Mouse (Mus musculus): ENCODE results near the gene Rbfox1. TPM values are rescaled to one million over a fixed set of nuclear protein-coding genes. Genes with fewer than 3 reads are reported as not detected.
A peak's percentile ranks its signal among the peaks of the same experiment; 100 is the strongest.

Gene Rbfox1
- polyA plus RNA-seq, 1 experiment, result 0.21 TPM

GRCm38 (mm10) chr16:6031280-6031679 is 146.1 kb downstream of the Rbfox1 start:
- H3K27me3 ChIP-seq (replicated peaks), result peaks cover 12% of the 10 kb centered on the region
- no peaks in the 10 kb centered on the region for H3K9me3 ChIP-seq
- H3K36me3 ChIP-seq (replicated peaks; ENCODE audit: low read length), result no peaks in the 10 kb centered on the region
- H3K4me1 ChIP-seq, result peaks cover 13% of the 10 kb centered on the region
- TF ChIP-seq GATA1 (IDR thresholded peaks at IDR 0.05; ENCODE audit: borderline replicate concordance, low read length) (no peak), FLI1 (IDR thresholded peaks at IDR 0.05; ENCODE audit: low read length) (no peak)
- no peak overlapping the region for H3K4me3 ChIP-seq (replicated peaks)

GRCm38 (mm10) chr16:6032563-6032962 is 147.4 kb downstream of the Rbfox1 start:
- no peaks in the 10 kb centered on the region for H3K9me3 ChIP-seq
- TF ChIP-seq GATA1 (IDR thresholded peaks at IDR 0.05; ENCODE audit: borderline replicate concordance, low read length), result no peak
- no peak for TF ChIP-seq FLI1 (IDR thresholded peaks at IDR 0.05; ENCODE audit: low read length)
- 0 out of 2 replicates have a peak, but pooled peaks cover 3% of the 10 kb centered on the region for H3K4me1 ChIP-seq
- no peak overlapping the region for H3K4me3 ChIP-seq (replicated peaks)
- no peaks in the 10 kb centered on the region for H3K36me3 ChIP-seq (replicated peaks; ENCODE audit: low read length)
- H3K27me3 ChIP-seq (replicated peaks), result peaks cover 10% of the 10 kb centered on the region

- peaks cover 8% of the 10 kb centered on the region for H3K27me3 ChIP-seq (replicated peaks)
- no peak for TF ChIP-seq GATA1 (IDR thresholded peaks at IDR 0.05; ENCODE audit: borderline replicate concordance, low read length)
- TF ChIP-seq FLI1 (IDR thresholded peaks at IDR 0.05; ENCODE audit: low read length), result no peak
- H3K9me3 ChIP-seq, result no peaks in the 10 kb centered on the region
- H3K4me1 ChIP-seq, result peaks cover 6% of the 10 kb centered on the region; the same call in 1 of the 2 replicates
- H3K36me3 ChIP-seq (replicated peaks; ENCODE audit: low read length), result no peaks in the 10 kb centered on the region
- H3K4me3 ChIP-seq (replicated peaks), result no peak overlapping the region
Measured at GRCm38 (mm10) chr16:6034876-6035275, 149.7 kb downstream of the Rbfox1 start.

GRCm38 (mm10) chr16:6037009-6037408 is 151.9 kb downstream of the Rbfox1 start:
- no peak overlapping the region for H3K4me3 ChIP-seq (replicated peaks)
- peaks cover 14% of the 10 kb centered on the region for H3K4me1 ChIP-seq
- peaks cover 8% of the 10 kb centered on the region for H3K27me3 ChIP-seq (replicated peaks)
- no peaks in the 10 kb centered on the region for H3K9me3 ChIP-seq
- TF ChIP-seq FLI1 (IDR thresholded peaks at IDR 0.05; ENCODE audit: low read length), result no peak
- TF ChIP-seq GATA1 (IDR thresholded peaks at IDR 0.05; ENCODE audit: borderline replicate concordance, low read length), result no peak
- no peaks in the 10 kb centered on the region for H3K36me3 ChIP-seq (replicated peaks; ENCODE audit: low read length)

- Histone ChIP-seq H3K4me3 (replicated peaks) (no peak overlapping the region), H3K4me1 (peaks cover 25% of the 10 kb centered on the region), H3K27me3 (replicated peaks) (peaks cover 2% of the 10 kb centered on the region), H3K36me3 (replicated peaks; ENCODE audit: low read length) (no peaks in the 10 kb centered on the region), H3K9me3 (no peaks in the 10 kb centered on the region)
- TF ChIP-seq FLI1 (IDR thresholded peaks at IDR 0.05; ENCODE audit: low read length) (no peak), GATA1 (IDR thresholded peaks at IDR 0.05; ENCODE audit: borderline replicate concordance, low read length) (no peak)
Measured at GRCm38 (mm10) chr16:6042766-6043165, 157.6 kb downstream of the Rbfox1 start.

GRCm38 (mm10) chr16:6048601-6049000 is 163.4 kb downstream of the Rbfox1 start:
- TF ChIP-seq GATA1 (IDR thresholded peaks at IDR 0.05; ENCODE audit: borderline replicate concordance, low read length) (no peak), FLI1 (IDR thresholded peaks at IDR 0.05; ENCODE audit: low read length) (no peak)
- H3K9me3 ChIP-seq, result no peaks in the 10 kb centered on the region
- no peak overlapping the region for H3K4me3 ChIP-seq (replicated peaks)
- peaks cover 2% of the 10 kb centered on the region for H3K27me3 ChIP-seq (replicated peaks)
- H3K4me1 ChIP-seq, result no peaks in the 10 kb centered on the region
- no peaks in the 10 kb centered on the region for H3K36me3 ChIP-seq (replicated peaks; ENCODE audit: low read length)

DNA sequence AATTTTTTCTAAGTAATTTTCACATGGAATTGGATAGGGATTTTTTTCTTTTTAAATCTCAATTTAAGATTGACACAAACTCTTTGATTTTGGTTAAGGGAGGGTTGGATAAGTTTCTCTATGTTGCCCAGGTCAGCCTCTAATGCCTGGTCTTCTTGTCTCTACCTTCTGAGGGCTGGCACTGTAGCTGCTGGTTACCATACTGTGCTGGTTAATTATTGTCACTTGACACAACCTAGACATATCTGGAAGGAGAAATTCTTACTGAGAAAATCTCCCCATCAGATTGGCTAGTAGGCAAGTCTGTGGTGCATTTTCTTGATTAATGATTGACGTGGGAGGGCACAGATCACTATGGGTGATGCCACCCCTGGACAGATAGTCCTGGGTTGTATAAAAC is 177.3 kb downstream of the Rbfox1 start:
- peaks cover 2% of the 10 kb centered on the region for H3K27me3 ChIP-seq (replicated peaks)
- no peaks in the 10 kb centered on the region for H3K36me3 ChIP-seq (replicated peaks; ENCODE audit: low read length)
- no peak overlapping the region for H3K4me3 ChIP-seq (replicated peaks)
- TF ChIP-seq GATA1 (IDR thresholded peaks at IDR 0.05; ENCODE audit: borderline replicate concordance, low read length) (no peak), FLI1 (IDR thresholded peaks at IDR 0.05; ENCODE audit: low read length) (no peak)
- H3K9me3 ChIP-seq, result 0 out of 2 replicates have a peak, but pooled peaks cover 3% of the 10 kb centered on the region
- peaks cover 29% of the 10 kb centered on the region for H3K4me1 ChIP-seq

DNA sequence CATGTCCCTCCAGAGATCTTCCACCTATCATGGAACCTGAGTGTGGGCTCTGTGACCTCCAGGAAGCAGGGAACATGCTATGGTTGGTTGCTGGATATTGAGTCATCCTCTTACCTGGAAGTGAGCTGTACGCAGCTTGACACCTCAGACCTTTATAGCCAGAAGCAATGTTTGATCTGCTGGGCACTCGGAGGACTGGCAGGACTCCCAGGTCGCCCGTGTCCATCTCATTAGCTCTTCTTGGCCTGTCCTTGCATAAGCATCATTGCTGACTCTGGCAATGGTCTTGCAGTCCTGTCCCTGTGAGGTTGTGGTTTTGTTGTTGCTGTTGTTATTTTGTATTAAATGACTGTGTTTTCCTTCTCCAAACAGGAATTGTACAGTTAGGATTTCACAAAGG is 180.3 kb downstream of the Rbfox1 start:
- no peak for TF ChIP-seq FLI1 (IDR thresholded peaks at IDR 0.05; ENCODE audit: low read length)
- Histone ChIP-seq H3K36me3 (replicated peaks; ENCODE audit: low read length) (no peaks in the 10 kb centered on the region), H3K4me3 (replicated peaks) (peak overlapping the region; percentile 14), H3K9me3 (0 out of 2 replicates have a peak, but pooled peaks cover 3% of the 10 kb centered on the region), H3K4me1 (peaks cover 36% of the 10 kb centered on the region), H3K27me3 (replicated peaks) (peaks cover 2% of the 10 kb centered on the region)

- Histone ChIP-seq H3K4me3 (replicated peaks) (no peak overlapping the region), H3K36me3 (replicated peaks; ENCODE audit: low read length) (no peaks in the 10 kb centered on the region), H3K27me3 (replicated peaks) (peaks cover 2% of the 10 kb centered on the region), H3K9me3 (no peaks in the 10 kb centered on the region), H3K4me1 (peaks cover 22% of the 10 kb centered on the region)
- no peak for TF ChIP-seq FLI1 (IDR thresholded peaks at IDR 0.05; ENCODE audit: low read length)
- TF ChIP-seq GATA1 (IDR thresholded peaks at IDR 0.05; ENCODE audit: borderline replicate concordance, low read length), result no peak
Measured at GRCm38 (mm10) chr16:6075442-6076050, 190.4 kb downstream of the Rbfox1 start.

GRCm38 (mm10) chr16:6079017-6079416 is 193.9 kb downstream of the Rbfox1 start:
- no peaks in the 10 kb centered on the region for H3K36me3 ChIP-seq (replicated peaks; ENCODE audit: low read length)
- no peaks in the 10 kb centered on the region for H3K9me3 ChIP-seq
- peaks cover 6% of the 10 kb centered on the region; the same call in 1 of the 2 replicates for H3K4me1 ChIP-seq
- H3K4me3 ChIP-seq (replicated peaks), result no peak overlapping the region
- peaks cover 2% of the 10 kb centered on the region for H3K27me3 ChIP-seq (replicated peaks)
- no peak for TF ChIP-seq GATA1 (IDR thresholded peaks at IDR 0.05; ENCODE audit: borderline replicate concordance, low read length)

All from megakaryocyte, embryonic 14.5 days (primary cell).